Mouse (Mus musculus): ENCODE data around the gene Mphosph10. TPM values are rescaled to one million over a fixed set of nuclear protein-coding genes. Genes with fewer than 3 reads are reported as not detected.

Mphosph10 gene
- polyA plus RNA-seq, 1 experiment from 2014 or later: 57.2 TPM

DNA sequence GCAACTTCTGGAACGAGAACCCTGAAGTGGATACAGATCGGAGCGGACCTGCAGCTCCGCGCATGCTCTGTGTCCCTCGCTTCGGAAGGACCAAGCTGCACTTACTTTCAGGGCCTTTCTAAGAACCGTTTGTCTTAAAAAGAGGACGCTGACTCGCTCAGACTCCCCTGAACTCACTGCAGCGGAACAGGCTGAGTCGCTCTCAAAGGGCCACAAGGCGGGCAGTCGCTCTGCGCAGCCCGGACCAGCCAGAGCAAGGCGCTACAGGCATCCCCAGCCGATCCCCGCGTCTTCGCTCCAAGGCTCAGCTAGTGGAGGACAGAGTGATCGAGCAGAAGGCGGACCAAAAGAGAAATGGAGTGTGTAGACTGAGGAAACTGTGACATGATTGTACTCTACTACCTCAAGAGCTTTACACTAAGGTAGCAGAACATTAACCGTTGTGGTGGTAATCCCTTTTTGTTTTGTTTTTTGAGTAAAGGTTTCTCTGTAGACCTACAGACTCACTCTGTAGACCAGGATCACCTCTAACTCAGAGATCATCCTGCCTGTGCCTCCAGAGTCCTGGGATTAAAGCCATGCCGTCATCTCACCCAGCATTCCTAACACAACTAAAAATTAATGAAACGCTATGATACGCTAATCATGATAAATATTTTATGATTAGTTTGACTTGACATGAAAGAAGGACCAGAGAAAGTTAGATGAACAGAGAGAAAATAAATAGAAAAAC, 18.1 kb downstream of the Mphosph10 start, which contains the start of gene Fan1:
TSS of gene Fan1 (minus strand) at position 266 of the 733 bp plus-strand sequence.
- Histone ChIP-seq H3K9me3 (ENCODE audit: control insufficient read depth, low read length) (no peaks in the 10 kb centered on the region), H3K27me3 (ENCODE audit: control insufficient read depth, insufficient read depth, low read length) (no peaks in the 10 kb centered on the region), H3K9ac (ENCODE audit: low read length) (peak within 1 kb of the TSS; percentile 80), H3K4me3 (ENCODE audit: low read depth, low read length) (peak within 1 kb of the TSS; percentile 60), H3K27ac (ENCODE audit: low read depth, low read length) (peak within 1 kb of the TSS; percentile 90), H3K4me1 (ENCODE audit: control insufficient read depth, insufficient read depth, low read length) (0 out of 2 replicates have a peak, but pooled peaks cover 3% of the 10 kb centered on the region), H3K4me2 (peak within 1 kb of the TSS; percentile 50), H3K36me3 (ENCODE audit: control insufficient read depth, insufficient read depth, low read length) (peaks cover 20% of the 10 kb centered on the region)
- ATAC-seq (ENCODE audit: low FRiP score) (peak; percentile 96), DNase-seq (ENCODE audit: low spot score, missing footprints) (peak; percentile 99)
- 4% methylated on average over 27 of the region's 27 CpGs for WGBS

DNA sequence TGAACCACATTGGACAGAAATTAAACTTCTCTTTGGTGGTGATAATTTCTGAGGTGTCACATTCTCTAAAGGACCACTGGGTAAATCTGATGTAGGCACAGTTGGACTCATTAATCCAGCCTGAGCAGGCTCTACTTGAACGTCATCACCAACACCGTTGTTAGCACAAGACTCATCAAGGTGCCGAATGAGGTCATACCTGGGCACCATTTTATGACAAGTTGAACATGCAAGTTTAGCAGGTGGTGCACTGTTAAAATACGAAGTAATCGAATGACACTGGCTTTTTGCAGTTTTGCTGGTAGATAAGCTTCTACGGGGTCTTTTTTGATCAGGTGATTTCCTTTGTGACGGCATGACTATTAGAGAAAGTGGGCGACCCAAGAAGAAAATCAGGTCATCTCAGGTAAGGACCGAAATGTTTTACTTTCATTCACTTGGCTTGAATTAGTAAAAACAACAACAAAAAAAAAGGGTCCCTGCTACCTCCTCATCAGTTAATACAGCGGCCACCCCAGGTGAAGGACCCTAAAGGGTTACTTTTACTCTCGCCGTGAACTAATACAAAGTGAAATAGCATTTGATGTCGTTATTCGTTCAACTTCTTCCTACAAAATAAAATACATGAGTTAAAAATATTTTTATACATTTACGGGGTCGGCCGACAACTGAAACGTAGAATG, 18.8 kb downstream of the Mphosph10 start:
- H3K27ac ChIP-seq (ENCODE audit: low read depth, low read length): peak overlapping the region; percentile 90
- H3K4me2 ChIP-seq: peak overlapping the region; percentile 50
- DNase-seq (ENCODE audit: low spot score, missing footprints) (no peak), ATAC-seq (ENCODE audit: low FRiP score) (peak; percentile 39; the same call in 1 of the 2 replicates)
- peak overlapping the region; percentile 60 for H3K4me3 ChIP-seq (ENCODE audit: low read depth, low read length)
- peaks cover 15% of the 10 kb centered on the region for H3K36me3 ChIP-seq (ENCODE audit: control insufficient read depth, insufficient read depth, low read length)
- H3K4me1 ChIP-seq (ENCODE audit: control insufficient read depth, insufficient read depth, low read length): 0 out of 2 replicates have a peak, but pooled peaks cover 3% of the 10 kb centered on the region
- H3K9ac ChIP-seq (ENCODE audit: low read length): peak overlapping the region; percentile 80
- WGBS: 16% methylated on average over 18 of the region's 18 CpGs
- no peaks in the 10 kb centered on the region for H3K27me3 ChIP-seq (ENCODE audit: control insufficient read depth, insufficient read depth, low read length)
- no peaks in the 10 kb centered on the region for H3K9me3 ChIP-seq (ENCODE audit: control insufficient read depth, low read length)

DNA sequence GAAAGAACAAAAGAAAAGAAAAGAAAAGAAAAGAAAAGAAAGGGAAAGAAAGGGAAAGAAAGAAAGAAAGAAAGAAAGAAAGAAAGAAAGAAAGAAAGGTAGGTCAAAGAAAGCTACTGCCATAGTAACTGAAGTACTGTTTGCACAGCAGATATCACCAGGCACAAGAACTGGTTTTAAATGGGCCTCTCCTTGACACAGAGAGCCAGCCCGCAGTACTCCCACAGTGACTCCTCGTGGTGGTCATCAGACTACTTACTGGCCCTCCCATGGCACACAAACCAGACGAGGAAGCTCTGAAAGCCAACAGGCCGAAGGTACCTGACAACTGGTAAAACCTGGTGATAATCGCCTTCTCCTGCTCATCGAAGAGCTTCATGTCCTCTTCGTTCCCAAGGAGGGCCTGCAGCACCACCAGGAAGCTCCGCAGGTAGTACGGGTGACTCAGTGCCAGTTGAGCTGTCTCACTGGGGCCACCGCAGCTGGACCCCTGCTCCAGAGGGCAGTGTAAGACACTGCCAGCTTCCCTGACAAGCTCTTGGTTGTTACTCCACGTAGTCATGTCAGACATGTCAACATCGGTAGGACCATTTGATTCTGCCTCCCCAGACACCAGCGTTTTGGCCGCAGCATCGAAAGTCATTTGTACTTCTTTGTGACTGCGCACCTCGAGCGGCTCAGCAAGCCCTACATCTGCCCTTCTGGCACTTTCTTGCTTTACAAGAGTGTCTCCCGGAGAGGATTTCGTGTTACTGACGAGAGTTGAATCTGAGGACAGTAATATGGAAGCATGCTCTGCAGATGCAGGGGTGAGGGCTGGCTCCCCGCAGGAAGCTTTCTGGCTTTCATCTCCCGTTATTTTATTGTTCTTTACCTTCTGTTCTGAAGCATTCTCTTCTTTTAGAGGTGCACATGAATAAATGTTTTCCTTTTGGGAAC, 19.9 kb downstream of the Mphosph10 start:
- H3K4me3 ChIP-seq (ENCODE audit: low read depth, low read length): no peak overlapping the region
- DNase-seq (ENCODE audit: low spot score, missing footprints): no peak
- H3K9ac ChIP-seq (ENCODE audit: low read length): no peak overlapping the region
- H3K9me3 ChIP-seq (ENCODE audit: control insufficient read depth, low read length): no peaks in the 10 kb centered on the region
- no peak for ATAC-seq (ENCODE audit: low FRiP score)
- no peaks in the 10 kb centered on the region for H3K27me3 ChIP-seq (ENCODE audit: control insufficient read depth, insufficient read depth, low read length)
- 0 out of 2 replicates have a peak, but pooled peaks cover 3% of the 10 kb centered on the region for H3K4me1 ChIP-seq (ENCODE audit: control insufficient read depth, insufficient read depth, low read length)
- no peak overlapping the region for H3K4me2 ChIP-seq
- peaks cover 6% of the 10 kb centered on the region; the same call in 1 of the 2 replicates for H3K36me3 ChIP-seq (ENCODE audit: control insufficient read depth, insufficient read depth, low read length)
- 91% methylated on average over 23 of the region's 23 CpGs for WGBS
- H3K27ac ChIP-seq (ENCODE audit: low read depth, low read length): no peak overlapping the region

GRCm38 (mm10) chr7:64369841-64370240, 22.2 kb downstream of the Mphosph10 start:
- Histone ChIP-seq H3K9ac (ENCODE audit: low read length) (no peak overlapping the region), H3K27ac (ENCODE audit: low read depth, low read length) (no peak overlapping the region), H3K36me3 (ENCODE audit: control insufficient read depth, insufficient read depth, low read length) (0 out of 2 replicates have a peak, but pooled peaks cover 2% of the 10 kb centered on the region), H3K4me2 (no peak overlapping the region), H3K9me3 (ENCODE audit: control insufficient read depth, low read length) (no peaks in the 10 kb centered on the region), H3K27me3 (ENCODE audit: control insufficient read depth, insufficient read depth, low read length) (no peaks in the 10 kb centered on the region), H3K4me3 (ENCODE audit: low read depth, low read length) (no peak overlapping the region), H3K4me1 (ENCODE audit: control insufficient read depth, insufficient read depth, low read length) (0 out of 2 replicates have a peak, but pooled peaks cover 3% of the 10 kb centered on the region)
- WGBS: 90% methylated on average over 6 of the region's 6 CpGs
- DNase-seq (ENCODE audit: low spot score, missing footprints) (no peak), ATAC-seq (ENCODE audit: low FRiP score) (no peak)

DNA sequence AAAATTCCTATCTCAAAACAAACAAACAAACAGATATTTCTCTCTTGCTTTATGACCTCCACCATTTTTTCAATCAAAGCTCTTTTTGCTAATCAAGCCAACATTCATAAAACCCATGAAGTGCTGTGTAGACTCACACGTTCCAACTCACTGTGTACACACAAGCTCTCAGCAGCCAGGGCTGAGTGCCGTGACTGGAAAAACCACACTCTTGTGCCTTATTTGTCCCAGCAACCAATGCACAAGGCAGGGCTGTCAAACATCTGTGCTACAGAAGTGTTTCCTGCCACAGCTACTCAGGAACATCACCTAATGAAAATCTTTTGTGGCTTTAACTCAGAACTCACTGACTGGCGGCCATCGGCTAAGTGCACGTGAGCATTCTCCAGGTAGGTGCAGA, 26.2 kb downstream of the Mphosph10 start:
- WGBS: 94% methylated on average over 5 of the region's 5 CpGs
- H3K4me3 ChIP-seq (ENCODE audit: low read depth, low read length): no peak overlapping the region
- H3K36me3 ChIP-seq (ENCODE audit: control insufficient read depth, insufficient read depth, low read length): peaks cover 7% of the 10 kb centered on the region

DNA sequence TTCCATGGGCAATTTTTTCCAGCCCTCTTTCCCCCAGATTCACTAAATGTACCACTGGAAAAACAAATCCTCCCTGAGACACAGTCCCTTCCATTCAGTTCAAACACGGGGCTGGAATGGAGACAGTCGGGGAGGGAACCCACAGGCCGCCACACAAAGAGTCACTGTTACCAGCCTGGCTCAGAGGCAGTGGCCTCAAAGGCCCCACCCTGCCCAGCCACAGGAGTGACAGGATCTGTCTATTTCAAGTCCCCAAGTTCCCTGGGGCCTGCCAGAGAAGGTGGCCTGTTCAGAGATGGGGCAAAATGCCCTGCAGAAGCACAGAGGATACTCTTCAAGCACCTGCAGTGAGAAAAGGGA, 31.5 kb downstream of the Mphosph10 start:
- H3K36me3 ChIP-seq (ENCODE audit: control insufficient read depth, insufficient read depth, low read length): peaks cover 5% of the 10 kb centered on the region

More for the DNA sequence above, 26.2 kb downstream of the Mphosph10 start:
- Histone ChIP-seq H3K27ac (ENCODE audit: low read depth, low read length) (no peak overlapping the region), H3K4me2 (no peak overlapping the region), H3K4me1 (ENCODE audit: control insufficient read depth, insufficient read depth, low read length) (no peaks in the 10 kb centered on the region), H3K9ac (ENCODE audit: low read length) (no peak overlapping the region), H3K9me3 (ENCODE audit: control insufficient read depth, low read length) (no peaks in the 10 kb centered on the region), H3K27me3 (ENCODE audit: control insufficient read depth, insufficient read depth, low read length) (no peaks in the 10 kb centered on the region)
- ATAC-seq (ENCODE audit: low FRiP score) (no peak), DNase-seq (ENCODE audit: low spot score, missing footprints) (no peak)

GRCm38 (mm10) chr7:64359943-64360585, 32.0 kb downstream of the Mphosph10 start:
- ATAC-seq (ENCODE audit: low FRiP score): no peak

More for the DNA sequence above, 31.5 kb downstream of the Mphosph10 start:
- H3K27ac ChIP-seq (ENCODE audit: low read depth, low read length): no peak overlapping the region
- no peak for DNase-seq (ENCODE audit: low spot score, missing footprints)
- no peak for ATAC-seq (ENCODE audit: low FRiP score)
- no peaks in the 10 kb centered on the region for H3K27me3 ChIP-seq (ENCODE audit: control insufficient read depth, insufficient read depth, low read length)
- no peak overlapping the region for H3K4me2 ChIP-seq
- 71% methylated on average over 3 of the region's 3 CpGs for WGBS
- no peaks in the 10 kb centered on the region for H3K4me1 ChIP-seq (ENCODE audit: control insufficient read depth, insufficient read depth, low read length)
- H3K9ac ChIP-seq (ENCODE audit: low read length): no peak overlapping the region
- H3K9me3 ChIP-seq (ENCODE audit: control insufficient read depth, low read length): no peaks in the 10 kb centered on the region
- no peak overlapping the region for H3K4me3 ChIP-seq (ENCODE audit: low read depth, low read length)

GRCm38 (mm10) chr7:64358666-64359065, 33.4 kb downstream of the Mphosph10 start:
- DNase-seq (ENCODE audit: low spot score, missing footprints) (no peak), ATAC-seq (ENCODE audit: low FRiP score) (no peak)
- no peak overlapping the region for H3K4me2 ChIP-seq
- 88% methylated on average over 6 of the region's 6 CpGs for WGBS
- H3K4me1 ChIP-seq (ENCODE audit: control insufficient read depth, insufficient read depth, low read length): peaks cover 5% of the 10 kb centered on the region; the same call in 1 of the 2 replicates
- H3K27ac ChIP-seq (ENCODE audit: low read depth, low read length): no peak overlapping the region
- H3K4me3 ChIP-seq (ENCODE audit: low read depth, low read length): no peak overlapping the region
- H3K9me3 ChIP-seq (ENCODE audit: control insufficient read depth, low read length): no peaks in the 10 kb centered on the region
- H3K36me3 ChIP-seq (ENCODE audit: control insufficient read depth, insufficient read depth, low read length): peaks cover 5% of the 10 kb centered on the region
- no peaks in the 10 kb centered on the region for H3K27me3 ChIP-seq (ENCODE audit: control insufficient read depth, insufficient read depth, low read length)
- H3K9ac ChIP-seq (ENCODE audit: low read length): no peak overlapping the region

More at GRCm38 (mm10) chr7:64359943-64360585, 32.0 kb downstream of the Mphosph10 start:
- Histone ChIP-seq H3K4me2 (no peak overlapping the region), H3K27me3 (ENCODE audit: control insufficient read depth, insufficient read depth, low read length) (no peaks in the 10 kb centered on the region), H3K9ac (ENCODE audit: low read length) (no peak overlapping the region), H3K9me3 (ENCODE audit: control insufficient read depth, low read length) (no peaks in the 10 kb centered on the region), H3K4me3 (ENCODE audit: low read depth, low read length) (no peak overlapping the region), H3K4me1 (ENCODE audit: control insufficient read depth, insufficient read depth, low read length) (no peaks in the 10 kb centered on the region), H3K27ac (ENCODE audit: low read depth, low read length) (no peak overlapping the region), H3K36me3 (ENCODE audit: control insufficient read depth, insufficient read depth, low read length) (peaks cover 5% of the 10 kb centered on the region)
- DNase-seq (ENCODE audit: low spot score, missing footprints): no peak
- WGBS: 92% methylated on average over 20 of the region's 20 CpGs

Measured in midbrain, embryonic 11.5 days (tissue).